Mouse (Mus musculus): ENCODE measurements around the gene Zg16. TPM values are rescaled to one million over a fixed set of nuclear protein-coding genes. Genes with fewer than 3 reads are reported as not detected.
A peak's percentile ranks its signal among the peaks of the same experiment; 100 is the strongest.

Zg16 gene
- total and polyA plus RNA-seq, 2 experiments from 2014 or later, result not detected

- H3K4me1 ChIP-seq (ENCODE audit: control insufficient read depth, insufficient read depth), result no peaks in the 10 kb centered on the region
- no peak overlapping the region for H3K4me2 ChIP-seq (ENCODE audit: low read depth, low read length)
- H3K27me3 ChIP-seq (ENCODE audit: control insufficient read depth, insufficient read depth, low read length), result no peaks in the 10 kb centered on the region
- H3K4me3 ChIP-seq (ENCODE audit: low read depth, low read length), result no peak overlapping the region
- H3K9ac ChIP-seq (replicated peaks; ENCODE audit: low read depth, low read length), result no peak overlapping the region
- no peaks in the 10 kb centered on the region for H3K36me3 ChIP-seq (replicated peaks; ENCODE audit: control insufficient read depth, insufficient read depth, low read length)
- WGBS, result 37% methylated on average over 18 of the region's 18 CpGs
- ATAC-seq (ENCODE audit: insufficient read depth, low read depth), result peak; percentile 80
- TF ChIP-seq CTCF (IDR thresholded peaks at IDR 0.05; ENCODE audit: low read depth) (peak; percentile 90), EP300 (IDR thresholded peaks at IDR 0.05; ENCODE audit: low read depth) (no peak)
- H3K9me3 ChIP-seq (replicated peaks; ENCODE audit: control insufficient read depth, low read length), result no peaks in the 10 kb centered on the region
- no peak overlapping the region for H3K27ac ChIP-seq (ENCODE audit: low read depth)
- DNase-seq (ENCODE audit: low spot score), result peak; percentile 80
These were observed 23.3 kb upstream of the Zg16 start for GRCm38 (mm10) chr7:127110239-127111007.

GRCm38 (mm10) chr7:127105551-127105950 is 18.4 kb upstream of the Zg16 start:
- H3K27me3 ChIP-seq (ENCODE audit: control insufficient read depth, insufficient read depth, low read length), result no peaks in the 10 kb centered on the region
- TF ChIP-seq CTCF (IDR thresholded peaks at IDR 0.05; ENCODE audit: low read depth) (no peak), EP300 (IDR thresholded peaks at IDR 0.05; ENCODE audit: low read depth) (no peak)
- WGBS, result 64% methylated on average over 7 of the region's 7 CpGs
- H3K4me1 ChIP-seq (ENCODE audit: control insufficient read depth, insufficient read depth), result no peaks in the 10 kb centered on the region
- H3K4me2 ChIP-seq (ENCODE audit: low read depth, low read length), result no peak overlapping the region
- no peaks in the 10 kb centered on the region for H3K36me3 ChIP-seq (replicated peaks; ENCODE audit: control insufficient read depth, insufficient read depth, low read length)
- no peaks in the 10 kb centered on the region for H3K9me3 ChIP-seq (replicated peaks; ENCODE audit: control insufficient read depth, low read length)
- no peak overlapping the region for H3K4me3 ChIP-seq (ENCODE audit: low read depth, low read length)
- H3K27ac ChIP-seq (ENCODE audit: low read depth), result no peak overlapping the region
- no peak overlapping the region for H3K9ac ChIP-seq (replicated peaks; ENCODE audit: low read depth, low read length)
- ATAC-seq (ENCODE audit: insufficient read depth, low read depth) (no peak), DNase-seq (ENCODE audit: low spot score) (no peak)

DNA sequence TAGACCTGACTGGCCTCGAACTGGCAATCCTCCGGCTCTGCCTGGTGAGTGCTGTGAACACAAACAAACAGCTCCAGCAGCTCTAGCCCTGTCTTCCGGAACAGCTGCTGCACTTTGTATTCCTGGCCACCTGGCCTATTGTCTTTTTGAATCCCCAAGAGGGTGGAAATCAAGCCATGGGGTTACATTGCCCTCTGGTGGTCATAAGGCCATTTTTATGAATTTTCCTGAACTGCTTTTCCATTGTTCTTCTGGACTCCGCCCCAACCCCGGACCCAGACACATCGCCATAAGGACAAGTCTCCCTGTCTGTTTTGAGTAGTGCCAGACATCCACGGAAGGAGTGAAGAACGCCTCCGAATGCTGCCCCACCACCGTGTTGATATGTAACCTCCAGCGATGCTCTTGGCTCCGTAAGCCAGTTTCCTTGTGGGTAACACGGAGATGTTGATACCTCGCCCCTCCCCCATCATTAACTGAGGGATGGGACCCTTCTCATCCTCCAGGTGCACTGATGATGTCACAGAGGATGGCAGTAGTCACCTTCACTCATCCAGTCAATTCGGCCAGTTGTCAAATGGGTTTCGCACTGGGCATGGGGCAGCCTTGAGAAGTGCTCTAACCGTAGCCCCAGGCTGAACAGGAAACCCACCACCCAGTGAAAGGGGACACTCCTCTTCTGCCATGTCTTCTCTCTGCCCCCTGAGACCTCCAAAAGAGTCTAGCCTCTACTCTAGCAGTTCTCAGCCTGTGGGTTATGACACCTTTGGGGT is 17.6 kb upstream of the Zg16 start:
- DNase-seq (ENCODE audit: low spot score) (peak; percentile 86), ATAC-seq (ENCODE audit: insufficient read depth, low read depth) (peak; percentile 88)
- H3K4me1 ChIP-seq (ENCODE audit: control insufficient read depth, insufficient read depth), result no peaks in the 10 kb centered on the region
- no peaks in the 10 kb centered on the region for H3K36me3 ChIP-seq (replicated peaks; ENCODE audit: control insufficient read depth, insufficient read depth, low read length)
- peak overlapping the region; percentile 46 for H3K4me2 ChIP-seq (ENCODE audit: low read depth, low read length)
- H3K27ac ChIP-seq (ENCODE audit: low read depth), result peak overlapping the region; percentile 27; the same call in 1 of the 2 replicates
- no peaks in the 10 kb centered on the region for H3K9me3 ChIP-seq (replicated peaks; ENCODE audit: control insufficient read depth, low read length)
- peak overlapping the region; percentile 18 for H3K4me3 ChIP-seq (ENCODE audit: low read depth, low read length)
- 14% methylated on average over 17 of the region's 17 CpGs for WGBS
- no peak overlapping the region for H3K9ac ChIP-seq (replicated peaks; ENCODE audit: low read depth, low read length)
- TF ChIP-seq EP300 (IDR thresholded peaks at IDR 0.05; ENCODE audit: low read depth) (no peak), CTCF (IDR thresholded peaks at IDR 0.05; ENCODE audit: low read depth) (peak; percentile 91)
- no peaks in the 10 kb centered on the region for H3K27me3 ChIP-seq (ENCODE audit: control insufficient read depth, insufficient read depth, low read length)

DNA sequence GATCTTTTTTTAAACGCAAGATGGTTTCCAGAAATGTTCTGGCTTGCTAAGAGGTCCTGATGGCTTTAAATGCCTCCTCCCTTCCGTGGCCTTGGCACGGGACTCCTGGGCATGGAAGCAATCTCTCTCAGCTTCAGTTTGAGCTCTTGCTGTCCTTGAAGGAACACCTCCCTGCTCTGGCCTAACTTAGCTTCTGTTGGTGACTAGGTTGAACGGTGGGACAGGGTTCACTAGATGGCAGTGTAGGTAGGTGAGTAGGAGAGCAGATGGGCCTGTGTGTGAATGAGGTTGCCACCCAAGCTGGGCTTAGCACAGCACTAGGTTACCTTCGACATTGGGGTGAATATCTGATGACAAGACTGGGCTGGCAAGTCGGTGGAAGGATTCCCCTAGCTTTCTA is 16.8 kb upstream of the Zg16 start:
- Histone ChIP-seq H3K4me3 (ENCODE audit: low read depth, low read length) (no peak overlapping the region), H3K27ac (ENCODE audit: low read depth) (no peak overlapping the region), H3K4me2 (ENCODE audit: low read depth, low read length) (no peak overlapping the region), H3K9me3 (replicated peaks; ENCODE audit: control insufficient read depth, low read length) (no peaks in the 10 kb centered on the region), H3K9ac (replicated peaks; ENCODE audit: low read depth, low read length) (no peak overlapping the region), H3K27me3 (ENCODE audit: control insufficient read depth, insufficient read depth, low read length) (no peaks in the 10 kb centered on the region), H3K4me1 (ENCODE audit: control insufficient read depth, insufficient read depth) (no peaks in the 10 kb centered on the region), H3K36me3 (replicated peaks; ENCODE audit: control insufficient read depth, insufficient read depth, low read length) (no peaks in the 10 kb centered on the region)
- 0 out of 2 replicates have a peak, but pooled peaks have one; percentile 9 for TF ChIP-seq CTCF (IDR thresholded peaks at IDR 0.05; ENCODE audit: low read depth)
- no peak for TF ChIP-seq EP300 (IDR thresholded peaks at IDR 0.05; ENCODE audit: low read depth)
- DNase-seq (ENCODE audit: low spot score) (no peak), ATAC-seq (ENCODE audit: insufficient read depth, low read depth) (no peak)
- WGBS, result 62% methylated on average over 6 of the region's 6 CpGs

DNA sequence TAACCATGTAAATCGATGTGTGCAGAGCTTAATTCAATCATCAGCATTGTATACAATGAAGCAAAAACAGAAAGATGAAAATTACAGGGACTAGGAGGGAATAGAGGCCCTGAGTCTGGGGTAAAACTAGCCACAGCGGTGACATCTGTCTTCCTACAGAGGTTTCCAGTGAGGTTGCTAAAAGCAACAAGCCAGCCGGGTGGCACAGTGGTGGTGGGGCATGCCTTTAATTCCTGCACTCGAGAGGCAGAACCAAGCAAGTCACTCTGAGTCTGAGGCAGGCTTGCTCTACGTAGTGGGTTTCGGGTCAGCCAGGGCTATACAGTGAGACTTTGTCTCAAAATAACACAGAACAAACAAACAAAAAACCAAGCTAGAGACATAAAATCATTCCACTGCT is 15.0 kb upstream of the Zg16 start:
- Histone ChIP-seq H3K4me1 (ENCODE audit: control insufficient read depth, insufficient read depth) (no peaks in the 10 kb centered on the region), H3K36me3 (replicated peaks; ENCODE audit: control insufficient read depth, insufficient read depth, low read length) (no peaks in the 10 kb centered on the region), H3K27me3 (ENCODE audit: control insufficient read depth, insufficient read depth, low read length) (no peaks in the 10 kb centered on the region), H3K4me2 (ENCODE audit: low read depth, low read length) (no peak overlapping the region), H3K27ac (ENCODE audit: low read depth) (no peak overlapping the region), H3K4me3 (ENCODE audit: low read depth, low read length) (no peak overlapping the region), H3K9me3 (replicated peaks; ENCODE audit: control insufficient read depth, low read length) (no peaks in the 10 kb centered on the region), H3K9ac (replicated peaks; ENCODE audit: low read depth, low read length) (no peak overlapping the region)
- no peak for ATAC-seq (ENCODE audit: insufficient read depth, low read depth)
- DNase-seq (ENCODE audit: low spot score), result no peak
- TF ChIP-seq EP300 (IDR thresholded peaks at IDR 0.05; ENCODE audit: low read depth) (no peak), CTCF (IDR thresholded peaks at IDR 0.05; ENCODE audit: low read depth) (no peak)
- WGBS, result 65% methylated on average over 6 of the region's 6 CpGs

Data from heart, postnatal 0 days (tissue).